Mouse (Mus musculus) heart, postnatal 4 days (tissue): Measurements from ENCODE around the gene Rpl22. TPM values are rescaled to one million over a fixed set of nuclear protein-coding genes. Genes with fewer than 3 reads are reported as not detected.
A peak's percentile ranks its signal among the peaks of the same experiment; 100 is the strongest.

Experiments used
- DNase-seq: peaks from one replicate; pipeline ENCODE4 v3.0.0; 2021
- total RNA-seq, 2 experiments: library from RNA; stranded (reverse); gene quantifications; 2 replicates each; pipeline ENCODE4 v1.2.3; 2021

Rpl22 gene
- total RNA-seq, 2 experiments from 2014 or later, result 312 to 319 TPM

- peak; percentile 100 for DNase-seq
These were observed 28.4 kb upstream of the Rpl22 start, which contains the start of gene Icmt for GRCm38 (mm10) chr4:152296874-152297861. Gene Icmt, plus strand, starts transcription at chr4:152297227.

GRCm38 (mm10) chr4:152298836-152299235 is 26.7 kb upstream of the Rpl22 start:
- no peak for DNase-seq

- no peak for DNase-seq
These were observed 25.2 kb upstream of the Rpl22 start for GRCm38 (mm10) chr4:152300375-152300774.

GRCm38 (mm10) chr4:152302012-152302411 is 23.5 kb upstream of the Rpl22 start:
- no peak for DNase-seq

- no peak for DNase-seq
These were observed 22.4 kb upstream of the Rpl22 start for GRCm38 (mm10) chr4:152303172-152303571.

GRCm38 (mm10) chr4:152304685-152305084 is 20.9 kb upstream of the Rpl22 start:
- DNase-seq, result no peak

- DNase-seq, result no peak
These were observed 19.6 kb upstream of the Rpl22 start for GRCm38 (mm10) chr4:152305991-152306390.

- DNase-seq, result no peak
These were observed 18.0 kb upstream of the Rpl22 start for GRCm38 (mm10) chr4:152307542-152307941.

- no peak for DNase-seq
These were observed 13.4 kb upstream of the Rpl22 start for GRCm38 (mm10) chr4:152312186-152312585.

GRCm38 (mm10) chr4:152313211-152313632 is 12.3 kb upstream of the Rpl22 start:
- no peak for DNase-seq

GRCm38 (mm10) chr4:152313934-152314333 is 11.6 kb upstream of the Rpl22 start:
- no peak for DNase-seq

GRCm38 (mm10) chr4:152315498-152316213 is 9.9 kb upstream of the Rpl22 start:
- DNase-seq, result no peak

- peak; percentile 78 for DNase-seq
These were observed 7.9 kb upstream of the Rpl22 start for GRCm38 (mm10) chr4:152317631-152318033.

GRCm38 (mm10) chr4:152318517-152319234 is 6.9 kb upstream of the Rpl22 start, which contains the start of gene Rnf207:
Gene Rnf207, minus strand, starts transcription at chr4:152318993.
- DNase-seq, result peak; percentile 78

GRCm38 (mm10) chr4:152321464-152321863 is 4.1 kb upstream of the Rpl22 start:
- no peak for DNase-seq

- DNase-seq, result no peak
These were observed 640 bp upstream of the Rpl22 start for GRCm38 (mm10) chr4:152324641-152325562.

- no peak for DNase-seq
These were observed 1.0 kb downstream of the Rpl22 start for GRCm38 (mm10) chr4:152326543-152326942.

GRCm38 (mm10) chr4:152328691-152329090 is 3.1 kb downstream of the Rpl22 start:
- peak; percentile 53 for DNase-seq

GRCm38 (mm10) chr4:152332952-152333351 is 7.4 kb downstream of the Rpl22 start:
- DNase-seq, result peak; percentile 84

GRCm38 (mm10) chr4:152333587-152333986 is 8.0 kb downstream of the Rpl22 start:
- no peak for DNase-seq

- no peak for DNase-seq
These were observed 12.2 kb downstream of the Rpl22 start for GRCm38 (mm10) chr4:152337772-152338171.
